Mouse (Mus musculus) lung, postnatal 10 days (tissue): ENCODE data around the gene Dido1.
A peak's percentile ranks its signal among the peaks of the same experiment; 100 is the strongest.

Experiments used
- DNase-seq: peaks from one replicate; pipeline ENCODE4 v3.0.0; 2021

Dido1 gene

DNA sequence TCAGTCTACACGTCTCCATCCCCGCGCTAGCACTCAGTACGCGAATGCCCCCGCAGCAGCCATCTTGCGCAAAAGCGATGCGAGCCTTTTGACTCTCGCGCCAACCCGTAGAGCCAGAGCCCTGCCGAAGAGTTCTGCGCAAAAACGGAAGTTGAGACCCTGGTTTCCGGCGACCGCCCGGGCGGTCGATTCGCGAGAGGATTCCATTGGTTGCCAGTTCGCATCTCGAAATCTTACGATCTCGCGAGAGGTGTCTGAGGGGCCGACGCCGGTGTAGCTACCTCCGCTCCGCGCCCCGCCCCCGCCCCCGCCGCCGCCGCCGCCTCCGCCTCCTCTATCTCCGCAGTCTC is at the start of gene Dido1, which contains the start of gene Gid8:
Dido1 (minus strand) TSS at position 77 of the 350 bp plus-strand sequence.
Gid8 (plus strand) TSS at position 195 of the 350 bp plus-strand sequence.
- peak; percentile 98 for DNase-seq

DNA sequence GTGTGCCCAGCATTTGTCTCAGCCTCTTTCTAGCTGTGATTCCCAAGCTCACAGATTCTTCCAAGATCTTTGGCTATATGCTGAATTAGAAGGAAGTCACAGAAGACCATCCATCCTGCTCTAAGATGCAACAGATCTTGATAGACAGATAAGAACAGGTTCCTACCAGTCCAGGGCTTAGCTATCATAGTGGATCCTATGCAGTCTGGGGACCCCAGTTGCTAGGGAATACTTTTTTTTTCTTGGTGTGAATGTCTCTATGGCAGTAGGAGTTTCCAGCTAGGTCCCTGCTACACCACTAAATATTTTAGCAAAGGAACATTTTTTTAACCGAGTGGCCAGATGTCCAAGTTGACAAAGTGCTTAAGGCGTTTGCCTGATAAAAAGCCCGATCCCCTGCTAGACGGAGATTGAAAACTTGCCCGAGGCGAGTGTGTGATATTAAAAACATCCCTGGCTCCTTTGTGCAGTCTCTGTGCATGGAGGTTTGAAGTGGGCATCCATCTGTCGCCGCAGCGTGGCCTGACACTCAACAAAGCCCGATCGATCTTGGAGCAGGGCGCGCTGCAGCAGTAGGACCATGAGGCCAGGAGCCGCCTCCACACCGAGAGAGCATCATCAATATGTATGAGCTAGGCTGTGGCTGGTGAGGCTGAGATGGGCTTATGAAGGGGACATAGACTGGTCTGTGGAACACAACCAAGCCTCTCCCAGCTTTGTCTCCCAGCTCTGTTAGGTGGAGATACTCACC is 48.9 kb upstream of the Dido1 start:
- DNase-seq: no peak

GRCm38 (mm10) chr2:180756786-180757185 is 47.0 kb upstream of the Dido1 start:
- DNase-seq: no peak

GRCm38 (mm10) chr2:180755896-180756295 is 46.1 kb upstream of the Dido1 start:
- peak; percentile 69 for DNase-seq

GRCm38 (mm10) chr2:180754976-180755688 is 45.3 kb upstream of the Dido1 start:
- no peak for DNase-seq

DNA sequence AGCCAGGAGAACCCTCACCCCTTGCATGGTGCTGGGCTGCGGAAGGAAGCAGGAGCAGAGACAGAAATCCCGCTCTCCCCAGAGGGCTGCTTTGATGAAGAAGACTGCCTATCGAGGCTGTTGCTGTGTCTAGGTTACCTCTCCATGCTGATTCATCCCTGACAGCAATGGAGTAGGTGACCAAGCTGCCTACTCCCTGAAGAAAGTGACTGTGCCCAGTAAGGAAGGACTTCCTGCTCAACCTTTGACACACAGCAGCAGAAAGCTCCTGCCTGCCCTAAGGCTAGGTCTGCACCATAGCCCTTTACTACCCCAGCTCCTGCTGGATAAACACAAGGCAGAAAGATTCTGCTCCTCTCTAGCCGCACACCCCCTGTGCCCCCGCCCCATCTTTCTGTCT is 39.1 kb upstream of the Dido1 start:
- DNase-seq: no peak

DNA sequence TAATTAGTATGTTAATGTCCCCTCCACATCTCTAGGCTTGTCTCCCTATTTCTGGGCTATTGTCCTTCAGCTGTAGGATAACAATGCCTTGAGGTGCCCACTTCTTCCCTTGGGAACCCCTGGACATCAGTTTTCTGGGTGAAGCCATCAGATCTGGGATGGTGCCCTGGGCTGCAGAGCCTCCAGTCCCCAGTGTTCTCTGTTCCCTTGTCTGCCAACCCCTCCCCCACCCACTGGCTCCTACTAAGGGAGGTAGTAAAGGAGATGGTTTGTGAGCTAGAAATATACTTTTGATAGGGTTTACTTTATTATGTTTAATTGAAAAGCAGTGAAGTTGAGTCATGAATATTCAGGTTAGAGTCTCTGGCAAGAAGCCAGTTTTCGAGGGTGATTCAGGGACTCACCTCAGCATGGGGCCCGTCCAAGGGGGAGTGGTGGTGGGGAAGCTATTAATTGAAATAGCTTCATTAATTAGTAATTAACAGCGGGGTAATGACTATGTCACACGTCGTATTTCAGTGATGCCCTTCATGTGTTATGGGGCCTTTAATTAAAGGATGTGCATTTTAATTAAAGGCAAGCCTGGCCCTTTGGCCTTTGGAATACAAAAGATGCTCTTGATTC is 36.9 kb upstream of the Dido1 start:
- DNase-seq: no peak

GRCm38 (mm10) chr2:180745248-180745927 is 35.6 kb upstream of the Dido1 start:
- peak; percentile 90 for DNase-seq

- DNase-seq: no peak
Observed at GRCm38 (mm10) chr2:180743321-180743720, 33.5 kb upstream of the Dido1 start.

GRCm38 (mm10) chr2:180742820-180743219 is 33.0 kb upstream of the Dido1 start:
- DNase-seq: no peak

DNA sequence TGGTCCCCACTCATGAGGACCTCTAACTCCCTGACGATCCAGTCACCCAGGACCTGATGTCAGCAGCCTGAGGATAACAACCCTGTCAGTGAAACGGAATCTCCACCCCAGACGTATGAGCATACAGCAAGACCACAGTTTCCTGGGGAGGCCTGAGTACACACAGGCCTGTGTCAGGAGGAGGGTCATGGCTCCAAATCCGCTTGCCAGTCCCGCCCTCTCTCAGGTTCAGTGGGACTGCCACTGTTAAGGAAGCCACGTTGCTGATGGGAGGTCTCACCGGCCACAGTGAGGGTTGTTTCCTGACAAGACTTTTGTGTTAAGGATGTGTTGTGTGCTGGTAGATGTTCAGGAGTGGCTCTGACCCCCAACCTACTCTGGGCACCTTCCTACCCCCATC is 31.6 kb upstream of the Dido1 start:
- no peak for DNase-seq

- no peak for DNase-seq
Observed at GRCm38 (mm10) chr2:180740349-180740748, 30.6 kb upstream of the Dido1 start.

GRCm38 (mm10) chr2:180737984-180738383 is 28.2 kb upstream of the Dido1 start:
- DNase-seq: no peak

DNA sequence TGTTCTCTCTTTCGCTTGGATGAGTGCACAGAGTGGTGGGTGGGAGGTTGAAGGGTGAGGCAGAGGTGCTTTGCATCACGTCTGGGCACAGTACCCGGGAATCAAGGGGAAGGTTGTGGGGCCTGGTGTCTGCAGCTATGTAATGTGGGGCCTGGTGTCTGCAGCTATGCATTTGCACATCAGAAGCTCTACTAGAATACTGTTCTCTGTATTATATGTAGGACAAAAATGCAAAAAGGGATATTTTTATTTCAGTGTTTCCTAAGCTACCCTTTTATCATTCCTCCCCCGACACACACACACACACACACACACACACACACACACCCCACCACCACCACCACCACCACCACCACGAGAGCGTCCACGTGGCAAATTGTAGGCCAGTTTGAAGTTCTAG is 25.4 kb upstream of the Dido1 start:
- DNase-seq: no peak

GRCm38 (mm10) chr2:180731984-180732383 is 22.2 kb upstream of the Dido1 start:
- DNase-seq: no peak

DNA sequence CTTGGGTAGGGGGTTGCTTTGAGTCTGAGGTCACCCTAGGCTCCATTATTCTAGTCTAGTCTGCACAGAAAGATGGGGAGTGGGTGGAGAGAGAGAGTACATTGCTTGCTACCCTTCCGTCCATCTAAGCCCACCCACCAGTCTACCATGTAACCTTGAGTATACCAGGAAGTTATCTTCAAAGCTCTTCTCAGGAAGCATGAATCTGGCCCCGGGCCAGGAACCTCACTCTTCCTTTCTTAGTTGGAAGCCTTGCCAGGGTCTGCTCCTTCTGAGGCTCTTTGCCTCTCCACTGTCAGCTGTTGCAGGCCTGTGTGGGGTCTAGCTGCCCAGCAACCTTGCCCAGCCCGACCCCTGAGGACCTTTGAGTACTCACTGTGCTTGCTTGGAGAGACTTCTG is 21.2 kb upstream of the Dido1 start:
- peak; percentile 36 for DNase-seq

GRCm38 (mm10) chr2:180727613-180728021 is 17.8 kb upstream of the Dido1 start:
- no peak for DNase-seq

DNA sequence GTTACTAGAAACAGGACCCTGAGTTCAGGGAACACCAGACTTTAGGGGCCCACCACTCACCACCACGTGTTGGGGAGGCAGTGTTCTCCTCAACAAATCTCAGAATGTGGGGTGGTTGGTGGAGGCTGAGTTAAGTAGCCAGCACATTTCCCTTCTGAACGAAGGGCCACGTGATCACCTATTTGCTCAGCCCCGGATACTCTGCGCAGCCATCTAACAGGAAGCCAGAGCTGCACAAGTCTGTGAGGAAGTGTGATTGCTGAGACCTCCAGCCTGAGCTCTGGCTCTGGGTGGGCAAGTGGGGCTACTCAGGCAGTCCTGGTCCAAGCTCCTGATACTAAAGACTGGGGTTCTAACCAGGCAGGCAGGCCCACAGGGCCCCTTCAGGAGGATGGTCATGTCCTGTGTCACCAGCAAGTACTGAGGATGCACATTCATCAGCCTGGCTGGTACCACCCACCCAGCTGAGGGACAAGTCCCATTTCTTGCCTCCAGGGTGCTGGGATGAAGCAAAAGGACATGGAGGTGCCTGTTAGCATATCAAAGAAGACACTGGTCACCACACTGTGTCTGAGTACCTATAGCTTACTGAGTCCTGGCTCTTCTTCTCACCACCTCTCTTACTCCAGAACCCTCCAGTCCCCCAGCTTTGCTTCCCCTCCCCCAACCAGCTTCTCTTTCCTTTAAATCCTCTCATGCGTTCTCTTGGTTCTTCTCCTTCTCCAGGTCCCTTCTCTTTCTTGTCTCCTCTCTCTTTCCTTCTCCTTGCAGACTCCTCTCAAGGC is 17.1 kb upstream of the Dido1 start:
- peak; percentile 46 for DNase-seq

DNA sequence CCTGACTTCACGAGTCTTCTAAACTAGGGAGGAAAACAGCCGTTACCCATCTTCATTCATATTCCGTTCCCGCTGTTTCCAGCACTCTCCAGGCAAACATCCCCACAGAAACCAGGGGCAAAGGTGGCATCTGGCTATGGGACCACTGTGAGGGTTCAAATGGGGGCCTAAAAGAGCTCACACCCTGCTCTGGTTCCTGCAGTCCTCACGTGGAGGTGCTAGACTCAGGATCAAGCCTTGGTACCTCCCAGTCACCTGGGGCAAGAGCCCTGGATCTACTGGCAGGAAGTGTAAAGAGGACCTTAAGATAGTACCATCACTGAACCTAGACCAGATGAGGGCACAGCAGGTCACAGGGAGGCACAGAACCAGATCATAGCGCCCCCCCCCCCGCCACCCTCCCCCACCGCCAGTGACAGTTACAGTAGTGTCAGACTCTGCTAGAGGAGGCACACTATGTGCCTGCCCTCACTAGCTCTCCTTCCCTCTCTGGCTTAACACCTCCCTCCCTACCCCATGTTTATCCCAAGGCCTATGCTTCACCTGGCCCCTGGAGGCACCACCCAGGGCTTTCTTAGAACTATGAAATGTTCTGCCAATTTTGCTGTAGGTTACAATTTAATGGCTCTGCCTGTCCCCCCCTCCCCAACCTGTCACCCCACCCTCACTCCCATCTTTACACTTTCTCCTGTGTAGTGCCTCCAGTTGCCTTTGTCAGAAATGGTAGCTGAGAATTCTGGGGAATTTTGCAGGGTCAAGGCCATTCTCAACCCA is 16.2 kb upstream of the Dido1 start:
- no peak for DNase-seq

GRCm38 (mm10) chr2:180725414-180725778 is 15.6 kb upstream of the Dido1 start:
- no peak for DNase-seq

GRCm38 (mm10) chr2:180724585-180725413 is 15.0 kb upstream of the Dido1 start, which contains the start of gene Slc17a9:
Gene Slc17a9 (plus strand): TSS chr2:180725263.
- DNase-seq: peak; percentile 83
